Mouse (Mus musculus): Measurements from ENCODE around the gene Prpf40b. TPM values are rescaled to one million over a fixed set of nuclear protein-coding genes. Genes with fewer than 3 reads are reported as not detected.

Prpf40b gene
- polyA plus RNA-seq, 1 experiment from 2014 or later = 62.2 TPM

DNA sequence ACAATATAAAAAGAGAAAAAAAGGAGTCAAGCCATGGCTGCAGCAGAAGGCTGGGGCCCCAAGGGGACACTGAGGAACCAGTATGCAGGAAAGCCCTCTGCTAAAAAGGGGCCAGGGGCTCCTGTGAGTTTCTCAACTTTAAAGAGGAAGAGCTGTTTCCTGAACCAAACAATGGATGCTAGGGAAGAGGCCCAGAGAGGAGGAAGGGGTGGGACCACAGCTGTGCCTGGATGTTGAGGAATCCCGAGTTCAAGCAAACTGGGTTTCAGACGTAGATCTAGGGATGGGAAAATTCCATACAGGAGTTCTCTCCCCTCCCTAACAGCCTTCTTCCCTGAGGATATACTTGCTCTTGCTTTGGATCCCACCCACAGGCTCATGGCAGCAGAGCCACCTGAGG is 31.5 kb downstream of the Prpf40b start:
- H3K27ac ChIP-seq (ENCODE audit: low read length) = no peak overlapping the region; the same call in 1 of the 2 replicates
- 0 out of 2 replicates have a peak, but pooled peaks cover 2% of the 10 kb centered on the region for H3K9me3 ChIP-seq (ENCODE audit: low read length)
- no peaks in the 10 kb centered on the region for H3K27me3 ChIP-seq (ENCODE audit: insufficient read depth, low read length)
- peaks cover 7% of the 10 kb centered on the region for H3K4me1 ChIP-seq (ENCODE audit: insufficient read depth, low read length)
- peaks cover 56% of the 10 kb centered on the region for H3K36me3 ChIP-seq (ENCODE audit: insufficient read depth, low read length)
- ATAC-seq (ENCODE audit: low FRiP score, low TSS enrichment) = no peak
- H3K4me3 ChIP-seq (ENCODE audit: low read length) = no peak overlapping the region
- H3K4me2 ChIP-seq (replicated peaks; ENCODE audit: low read depth, low read length) = no peak overlapping the region
- no peak overlapping the region for H3K9ac ChIP-seq (replicated peaks; ENCODE audit: low read length)
- WGBS = 54% methylated on average over 2 of the region's 2 CpGs

GRCm38 (mm10) chr15:99326959-99327358 is 32.1 kb downstream of the Prpf40b start:
- Histone ChIP-seq H3K27me3 (ENCODE audit: insufficient read depth, low read length) (no peaks in the 10 kb centered on the region), H3K9ac (replicated peaks; ENCODE audit: low read length) (no peak overlapping the region), H3K36me3 (ENCODE audit: insufficient read depth, low read length) (peaks cover 52% of the 10 kb centered on the region), H3K4me3 (ENCODE audit: low read length) (no peak overlapping the region), H3K27ac (ENCODE audit: low read length) (peak overlapping the region; percentile 48; the same call in 1 of the 2 replicates), H3K4me2 (replicated peaks; ENCODE audit: low read depth, low read length) (no peak overlapping the region), H3K9me3 (ENCODE audit: low read length) (0 out of 2 replicates have a peak, but pooled peaks cover 2% of the 10 kb centered on the region), H3K4me1 (ENCODE audit: insufficient read depth, low read length) (peaks cover 12% of the 10 kb centered on the region)
- ATAC-seq (ENCODE audit: low FRiP score, low TSS enrichment) = no peak
- 89% methylated on average over 1 of the region's 1 CpGs for WGBS

DNA sequence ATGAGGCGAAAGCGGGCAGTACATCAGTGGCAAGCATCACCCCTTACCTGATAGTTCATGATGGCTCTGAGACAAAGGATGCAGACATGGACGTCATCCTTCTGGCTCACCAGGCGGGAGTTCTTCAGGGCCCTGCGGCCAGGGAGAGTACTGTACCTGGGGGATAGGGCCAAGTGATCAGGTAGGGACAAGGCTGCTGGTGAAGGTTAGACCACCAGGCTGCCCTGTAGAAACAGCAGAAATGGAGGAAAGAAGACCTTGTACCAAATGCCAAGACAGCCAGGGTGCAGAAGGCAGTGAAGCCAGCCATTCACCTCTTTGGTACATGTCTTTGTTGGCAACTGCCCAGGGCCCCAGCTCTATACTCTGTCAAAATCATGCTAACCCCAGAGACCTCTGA is 33.1 kb downstream of the Prpf40b start:
- 94% methylated on average over 5 of the region's 5 CpGs for WGBS
- H3K27me3 ChIP-seq (ENCODE audit: insufficient read depth, low read length) = no peaks in the 10 kb centered on the region
- no peak overlapping the region for H3K4me2 ChIP-seq (replicated peaks; ENCODE audit: low read depth, low read length)
- no peak for ATAC-seq (ENCODE audit: low FRiP score, low TSS enrichment)
- H3K36me3 ChIP-seq (ENCODE audit: insufficient read depth, low read length) = peaks cover 48% of the 10 kb centered on the region
- peaks cover 23% of the 10 kb centered on the region for H3K4me1 ChIP-seq (ENCODE audit: insufficient read depth, low read length)
- H3K9ac ChIP-seq (replicated peaks; ENCODE audit: low read length) = no peak overlapping the region
- H3K27ac ChIP-seq (ENCODE audit: low read length) = no peak overlapping the region
- 0 out of 2 replicates have a peak, but pooled peaks cover 2% of the 10 kb centered on the region for H3K9me3 ChIP-seq (ENCODE audit: low read length)
- no peak overlapping the region for H3K4me3 ChIP-seq (ENCODE audit: low read length)

GRCm38 (mm10) chr15:99330324-99330723 is 35.4 kb downstream of the Prpf40b start:
- peaks cover 46% of the 10 kb centered on the region for H3K4me1 ChIP-seq (ENCODE audit: insufficient read depth, low read length)
- H3K4me2 ChIP-seq (replicated peaks; ENCODE audit: low read depth, low read length) = no peak overlapping the region
- ATAC-seq (ENCODE audit: low FRiP score, low TSS enrichment) = no peak
- no peak overlapping the region for H3K9ac ChIP-seq (replicated peaks; ENCODE audit: low read length)
- H3K9me3 ChIP-seq (ENCODE audit: low read length) = 0 out of 2 replicates have a peak, but pooled peaks cover 2% of the 10 kb centered on the region
- WGBS = 64% methylated on average over 2 of the region's 2 CpGs
- H3K27ac ChIP-seq (ENCODE audit: low read length) = peak overlapping the region; percentile 6; the same call in 1 of the 2 replicates
- peaks cover 32% of the 10 kb centered on the region for H3K36me3 ChIP-seq (ENCODE audit: insufficient read depth, low read length)
- no peak overlapping the region for H3K4me3 ChIP-seq (ENCODE audit: low read length)
- H3K27me3 ChIP-seq (ENCODE audit: insufficient read depth, low read length) = no peaks in the 10 kb centered on the region

- Histone ChIP-seq H3K9ac (replicated peaks; ENCODE audit: low read length) (no peak overlapping the region; the same call in 1 of the 2 replicates), H3K27ac (ENCODE audit: low read length) (peak overlapping the region; percentile 98; the same call in 1 of the 2 replicates)
Measured at GRCm38 (mm10) chr15:99331341-99331740, 36.5 kb downstream of the Prpf40b start.

DNA sequence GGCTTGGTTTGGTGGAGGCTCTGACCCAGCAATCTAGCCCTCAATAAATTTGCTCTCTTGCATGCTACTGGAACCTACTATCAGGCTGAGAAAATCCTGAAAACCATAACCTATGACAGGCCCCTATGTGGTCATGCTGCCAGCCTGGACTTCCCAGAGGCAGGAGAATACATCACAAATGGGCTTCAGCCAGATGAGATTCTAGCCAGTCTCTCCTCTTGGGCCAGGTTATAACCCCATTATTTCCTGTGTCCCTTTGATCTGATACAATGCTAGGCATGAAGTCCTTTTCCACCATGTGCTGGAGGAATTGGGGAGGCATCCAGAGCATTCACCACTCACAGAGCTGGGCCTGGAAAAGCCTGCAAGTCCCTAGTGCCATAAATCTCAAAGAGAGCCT is 37.2 kb downstream of the Prpf40b start:
- peak overlapping the region; percentile 42; the same call in 1 of the 2 replicates for H3K9ac ChIP-seq (replicated peaks; ENCODE audit: low read length)
- peaks cover 51% of the 10 kb centered on the region for H3K4me1 ChIP-seq (ENCODE audit: insufficient read depth, low read length)
- no peak overlapping the region for H3K4me3 ChIP-seq (ENCODE audit: low read length)
- no peak for ATAC-seq (ENCODE audit: low FRiP score, low TSS enrichment)
- no peaks in the 10 kb centered on the region for H3K27me3 ChIP-seq (ENCODE audit: insufficient read depth, low read length)
- peaks cover 24% of the 10 kb centered on the region for H3K36me3 ChIP-seq (ENCODE audit: insufficient read depth, low read length)
- 0 out of 2 replicates have a peak, but pooled peaks cover under 1% of the 10 kb centered on the region for H3K9me3 ChIP-seq (ENCODE audit: low read length)
- peak overlapping the region; percentile 98 for H3K27ac ChIP-seq (ENCODE audit: low read length)
- no peak overlapping the region; the same call in 1 of the 2 replicates for H3K4me2 ChIP-seq (replicated peaks; ENCODE audit: low read depth, low read length)

More at GRCm38 (mm10) chr15:99331341-99331740, 36.5 kb downstream of the Prpf40b start:
- Histone ChIP-seq H3K4me1 (ENCODE audit: insufficient read depth, low read length) (peaks cover 46% of the 10 kb centered on the region), H3K36me3 (ENCODE audit: insufficient read depth, low read length) (peaks cover 27% of the 10 kb centered on the region), H3K4me2 (replicated peaks; ENCODE audit: low read depth, low read length) (no peak overlapping the region), H3K4me3 (ENCODE audit: low read length) (no peak overlapping the region), H3K27me3 (ENCODE audit: insufficient read depth, low read length) (no peaks in the 10 kb centered on the region), H3K9me3 (ENCODE audit: low read length) (0 out of 2 replicates have a peak, but pooled peaks cover 2% of the 10 kb centered on the region)
- 77% methylated on average over 5 of the region's 5 CpGs for WGBS
- no peak for ATAC-seq (ENCODE audit: low FRiP score, low TSS enrichment)

DNA sequence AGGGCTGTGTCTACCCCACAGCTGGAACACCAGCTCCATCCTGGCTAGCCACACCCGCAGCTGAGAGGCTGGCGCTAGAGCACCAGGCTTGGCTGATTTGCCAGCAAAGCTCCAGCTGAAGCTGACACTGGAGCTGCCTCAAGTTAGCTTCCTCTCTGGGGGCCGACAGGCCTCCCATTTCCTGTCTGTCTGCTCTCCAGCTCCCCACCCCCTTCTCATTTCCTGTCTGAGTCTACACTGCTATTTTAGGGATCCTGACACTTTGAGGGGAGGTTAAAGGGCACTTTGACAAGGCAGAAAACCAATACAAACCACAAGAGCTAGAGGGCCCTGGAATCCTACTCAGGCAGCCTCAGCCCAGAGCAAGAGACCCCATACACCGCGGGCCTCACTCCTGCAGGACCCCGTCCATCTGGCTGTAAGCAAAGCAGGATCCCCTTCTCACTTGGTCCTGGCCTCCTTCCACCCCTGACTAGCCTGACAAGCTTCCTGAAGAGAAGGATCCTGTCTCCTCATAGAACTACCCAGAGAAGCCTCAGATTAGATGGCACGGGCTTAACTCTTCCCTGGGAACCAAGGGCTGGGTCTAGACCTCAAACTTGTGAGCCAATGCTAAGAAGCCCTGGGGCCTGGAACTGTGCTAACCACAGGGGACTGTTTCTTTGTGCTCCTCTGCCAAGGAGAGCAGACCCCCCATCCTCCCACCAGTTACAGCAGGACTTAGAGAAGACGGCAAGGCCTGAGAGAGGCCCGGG is 38.2 kb downstream of the Prpf40b start:
- WGBS = 10% methylated on average over 9 of the region's 9 CpGs
- H3K9me3 ChIP-seq (ENCODE audit: low read length) = no peaks in the 10 kb centered on the region
- peak overlapping the region; percentile 56 for H3K9ac ChIP-seq (replicated peaks; ENCODE audit: low read length)
- no peak overlapping the region for H3K4me3 ChIP-seq (ENCODE audit: low read length)
- peak overlapping the region; percentile 98 for H3K27ac ChIP-seq (ENCODE audit: low read length)
- H3K4me2 ChIP-seq (replicated peaks; ENCODE audit: low read depth, low read length) = peak overlapping the region; percentile 31
- ATAC-seq (ENCODE audit: low FRiP score, low TSS enrichment) = peak; percentile 89
- H3K4me1 ChIP-seq (ENCODE audit: insufficient read depth, low read length) = peaks cover 56% of the 10 kb centered on the region
- H3K36me3 ChIP-seq (ENCODE audit: insufficient read depth, low read length) = peaks cover 14% of the 10 kb centered on the region; the same call in 1 of the 2 replicates
- H3K27me3 ChIP-seq (ENCODE audit: insufficient read depth, low read length) = no peaks in the 10 kb centered on the region

GRCm38 (mm10) chr15:99333676-99334065 is 38.8 kb downstream of the Prpf40b start:
- 59% methylated on average over 3 of the region's 3 CpGs for WGBS
- peak overlapping the region; percentile 31; the same call in 1 of the 2 replicates for H3K4me2 ChIP-seq (replicated peaks; ENCODE audit: low read depth, low read length)
- peak; percentile 43 for ATAC-seq (ENCODE audit: low FRiP score, low TSS enrichment)

DNA sequence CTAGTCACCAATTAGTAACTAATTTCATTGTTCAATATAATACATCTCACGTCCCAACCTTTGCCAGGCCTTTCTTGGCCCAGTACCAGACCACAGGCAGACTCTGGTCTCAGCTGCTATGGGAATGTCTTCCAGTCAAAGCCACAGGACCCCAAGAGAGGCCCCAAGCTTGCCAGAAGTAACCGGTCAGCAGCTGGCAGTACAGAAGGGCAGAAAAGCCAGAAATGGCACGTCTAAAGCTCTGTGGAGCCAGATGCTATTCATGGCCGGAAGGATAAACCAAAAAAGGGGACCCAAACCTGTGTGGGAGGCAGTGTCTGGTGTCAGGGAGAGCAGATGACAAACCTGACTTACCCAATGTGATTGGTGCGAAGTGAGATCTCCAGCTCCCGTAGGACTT is 39.6 kb downstream of the Prpf40b start:
- H3K4me1 ChIP-seq (ENCODE audit: insufficient read depth, low read length) = peaks cover 65% of the 10 kb centered on the region
- no peaks in the 10 kb centered on the region for H3K9me3 ChIP-seq (ENCODE audit: low read length)
- H3K36me3 ChIP-seq (ENCODE audit: insufficient read depth, low read length) = peaks cover 6% of the 10 kb centered on the region; the same call in 1 of the 2 replicates
- peak overlapping the region; percentile 98 for H3K27ac ChIP-seq (ENCODE audit: low read length)
- WGBS = 43% methylated on average over 6 of the region's 6 CpGs
- peak overlapping the region; percentile 56; the same call in 1 of the 2 replicates for H3K9ac ChIP-seq (replicated peaks; ENCODE audit: low read length)
- H3K4me2 ChIP-seq (replicated peaks; ENCODE audit: low read depth, low read length) = no peak overlapping the region
- ATAC-seq (ENCODE audit: low FRiP score, low TSS enrichment) = no peak
- no peak overlapping the region for H3K4me3 ChIP-seq (ENCODE audit: low read length)
- no peaks in the 10 kb centered on the region for H3K27me3 ChIP-seq (ENCODE audit: insufficient read depth, low read length)

More at GRCm38 (mm10) chr15:99333676-99334065, 38.8 kb downstream of the Prpf40b start:
- Histone ChIP-seq H3K4me1 (ENCODE audit: insufficient read depth, low read length) (peaks cover 56% of the 10 kb centered on the region), H3K9ac (replicated peaks; ENCODE audit: low read length) (peak overlapping the region; percentile 56), H3K36me3 (ENCODE audit: insufficient read depth, low read length) (peaks cover 13% of the 10 kb centered on the region; the same call in 1 of the 2 replicates), H3K9me3 (ENCODE audit: low read length) (no peaks in the 10 kb centered on the region), H3K27ac (ENCODE audit: low read length) (peak overlapping the region; percentile 98), H3K4me3 (ENCODE audit: low read length) (no peak overlapping the region), H3K27me3 (ENCODE audit: insufficient read depth, low read length) (no peaks in the 10 kb centered on the region)

Data from kidney, embryonic 16.5 days (tissue).